Comparison of ENCODE assay signal across 10 mouse cellular contexts in the genomic region with DNA sequence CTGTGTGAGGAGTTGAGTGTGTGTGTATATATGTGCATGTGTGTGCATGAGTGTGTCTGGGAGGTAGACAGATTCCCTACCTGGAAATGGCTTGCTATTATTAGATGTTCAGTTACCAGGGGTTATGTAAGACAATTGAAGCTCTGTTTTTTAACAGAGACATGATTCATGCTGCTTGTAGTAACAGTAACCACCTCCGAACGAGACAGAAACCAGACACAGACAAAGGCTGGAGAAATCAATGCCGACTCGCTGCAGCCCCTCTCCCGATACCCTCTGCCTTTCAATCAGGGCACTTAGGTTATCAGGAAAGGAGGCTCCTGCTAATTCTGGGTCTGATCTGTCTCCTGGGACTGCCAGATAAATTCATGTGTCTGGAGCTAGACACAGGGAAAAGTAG.
DNase-seq lines count a peak whose midpoint lies in the region; ATAC-seq and TF ChIP-seq lines count a peak whose summit lies in the region.
"Had no signal": no experiment of that assay in that cellular context is flagged by ENCODE, and none has a peak within 500 bp of the region (broad histone marks: within the 10 kb centered on the region; RNA-seq: fewer than 3 reads in every experiment).

No protein-coding gene starts in this region.

- no peaks in the 10 kb centered on the region for H3K36me3 ChIP-seq in intestine, embryonic 14.5 days (ENCODE audit: control insufficient read depth, insufficient read depth, low read length)
- H3K36me3 ChIP-seq in intestine, embryonic 15.5 days = no peaks in the 10 kb centered on the region
- no peaks in the 10 kb centered on the region; the same call in 1 of the 2 replicates for H3K36me3 ChIP-seq in heart, postnatal 0 days (replicated peaks; ENCODE audit: control insufficient read depth, insufficient read depth, low read length)
- H3K36me3 ChIP-seq in neural tube, embryonic 13.5 days = no peaks in the 10 kb centered on the region

- TF ChIP-seq POLR2A in cerebellum, adult 2 months (IDR thresholded peaks at IDR 0.05; ENCODE audit: borderline replicate concordance, insufficient read depth, low read length) = no peak

- peaks cover 8% of the 10 kb centered on the region; the same call in 1 of the 2 replicates for H3K4me1 ChIP-seq in cerebellum, adult 2 months (ENCODE audit: control insufficient read depth, insufficient read depth, low read length)
- H3K4me1 ChIP-seq in intestine, embryonic 14.5 days (replicated peaks; ENCODE audit: control insufficient read depth, insufficient read depth, low read length) = peaks cover 6% of the 10 kb centered on the region; the same call in 1 of the 2 replicates
- no peaks in the 10 kb centered on the region for H3K4me1 ChIP-seq in intestine, embryonic 15.5 days (replicated peaks)
- peaks cover 17% of the 10 kb centered on the region; the same call in 1 of the 2 replicates for H3K4me1 ChIP-seq in heart, postnatal 0 days (ENCODE audit: control insufficient read depth, insufficient read depth)
- H3K4me1 ChIP-seq in neural tube, embryonic 13.5 days (replicated peaks) = peaks cover 33% of the 10 kb centered on the region

- 0 out of 2 replicates have a peak, but pooled peaks have one; percentile 50 for ATAC-seq in intestine, embryonic 14.5 days (replicated peaks; ENCODE audit: low FRiP score, low TSS enrichment, low read depth)
- no peak for ATAC-seq in intestine, embryonic 15.5 days
- ATAC-seq in heart, postnatal 0 days (ENCODE audit: insufficient read depth, low read depth) = peak; percentile 24; the same call in 1 of the 2 replicates
- peak; percentile 67 for ATAC-seq in neural tube, embryonic 13.5 days (ENCODE audit: low read depth)

- peak; percentile 50 to 58 for DNase-seq in cerebellum, adult 2 months
- no peak for DNase-seq in cerebellum, adult 11 months
- no peak for DNase-seq in intestine, embryonic 14.5 days (ENCODE audit: low spot score)
- peak; percentile 38 for DNase-seq in heart, postnatal 0 days (ENCODE audit: low spot score)
- no peak for DNase-seq in right cerebral cortex, adult 18-20 months
- no peak for DNase-seq in frontal cortex, postnatal 36 days (ENCODE audit: low spot score in 2 of 2)
- DNase-seq: kidney, adult 9 months; layer of hippocampus, adult 9-11 months had no signal

- H3K9me3 ChIP-seq in intestine, embryonic 14.5 days (ENCODE audit: control insufficient read depth, low read length) = no peaks in the 10 kb centered on the region
- no peaks in the 10 kb centered on the region for H3K9me3 ChIP-seq in intestine, embryonic 15.5 days
- no peaks in the 10 kb centered on the region for H3K9me3 ChIP-seq in heart, postnatal 0 days (replicated peaks; ENCODE audit: control insufficient read depth, low read length)
- H3K9me3 ChIP-seq in neural tube, embryonic 13.5 days = no peaks in the 10 kb centered on the region

- no peak for TF ChIP-seq EP300 in heart, postnatal 0 days (IDR thresholded peaks at IDR 0.05; ENCODE audit: low read depth)

- no peak overlapping the region for H3K4me2 ChIP-seq in intestine, embryonic 14.5 days (ENCODE audit: low read length)
- no peak overlapping the region for H3K4me2 ChIP-seq in intestine, embryonic 15.5 days (replicated peaks)
- peak overlapping the region; percentile 35 for H3K4me2 ChIP-seq in heart, postnatal 0 days (ENCODE audit: low read depth, low read length)
- H3K4me2 ChIP-seq in neural tube, embryonic 13.5 days = peak overlapping the region; percentile 14; the same call in 1 of the 2 replicates

- TF ChIP-seq CTCF in cerebellum, adult 2 months (IDR thresholded peaks at IDR 0.05; ENCODE audit: borderline replicate concordance, insufficient read depth, low read depth, low read length) = no peak
- no peak for TF ChIP-seq CTCF in heart, postnatal 0 days (IDR thresholded peaks at IDR 0.05; ENCODE audit: low read depth)

- H3K27ac ChIP-seq in cerebellum, adult 2 months (ENCODE audit: insufficient read depth, low read length) = peak overlapping the region; percentile 79
- H3K27ac ChIP-seq in intestine, embryonic 14.5 days (ENCODE audit: low read depth) = no peak overlapping the region
- no peak overlapping the region for H3K27ac ChIP-seq in intestine, embryonic 15.5 days
- H3K27ac ChIP-seq in heart, postnatal 0 days (ENCODE audit: low read depth) = 0 out of 2 replicates have a peak overlapping the region, but pooled peaks have one; percentile 44
- peak overlapping the region; percentile 49; the same call in 1 of the 2 replicates for H3K27ac ChIP-seq in neural tube, embryonic 13.5 days (replicated peaks)

- WGBS in cerebellum, adult 2 months = 35% methylated on average over 5 of the region's 5 CpGs
- WGBS in intestine, embryonic 14.5 days = 20% methylated on average over 5 of the region's 5 CpGs
- 32% methylated on average over 5 of the region's 5 CpGs for WGBS in intestine, embryonic 15.5 days
- 22% methylated on average over 5 of the region's 5 CpGs for WGBS in heart, postnatal 0 days
- WGBS in neural tube, embryonic 13.5 days = 19% methylated on average over 5 of the region's 5 CpGs

- H3K27me3 ChIP-seq in cerebellum, adult 2 months (ENCODE audit: control insufficient read depth, insufficient read depth, low read length) = no peaks in the 10 kb centered on the region
- no peaks in the 10 kb centered on the region for H3K27me3 ChIP-seq in intestine, embryonic 14.5 days (replicated peaks; ENCODE audit: control insufficient read depth, insufficient read depth, low read length)
- no peaks in the 10 kb centered on the region for H3K27me3 ChIP-seq in intestine, embryonic 15.5 days (replicated peaks)
- no peaks in the 10 kb centered on the region for H3K27me3 ChIP-seq in heart, postnatal 0 days (ENCODE audit: control insufficient read depth, insufficient read depth, low read length)
- no peaks in the 10 kb centered on the region for H3K27me3 ChIP-seq in neural tube, embryonic 13.5 days

- H3K9ac ChIP-seq in intestine, embryonic 14.5 days (ENCODE audit: low read length) = no peak overlapping the region
- H3K9ac ChIP-seq in intestine, embryonic 15.5 days = no peak overlapping the region
- H3K9ac ChIP-seq in heart, postnatal 0 days (replicated peaks; ENCODE audit: low read depth, low read length) = 0 out of 2 replicates have a peak overlapping the region, but pooled peaks have one; percentile 9
- no peak overlapping the region for H3K9ac ChIP-seq in neural tube, embryonic 13.5 days

- no peak overlapping the region for H3K4me3 ChIP-seq in cerebellum, adult 2 months (replicated peaks; ENCODE audit: insufficient read depth, low read depth, low read length)
- no peak overlapping the region for H3K4me3 ChIP-seq in intestine, embryonic 14.5 days (ENCODE audit: low read depth, low read length)
- no peak overlapping the region for H3K4me3 ChIP-seq in intestine, embryonic 15.5 days (replicated peaks)
- H3K4me3 ChIP-seq in heart, postnatal 0 days (ENCODE audit: low read depth, low read length) = no peak overlapping the region
- H3K4me3 ChIP-seq in neural tube, embryonic 13.5 days = no peak overlapping the region

Comparison
In these comparisons a context has a peak if more than half of its experiments do, and no peak if none do; other contexts are left out.
1. DNase-seq: peak in cerebellum, adult 2 months (2 of 2) and heart, postnatal 0 days (single experiment); none in cerebellum, adult 11 months (single experiment), intestine, embryonic 14.5 days (single experiment), right cerebral cortex, adult 18-20 months (single experiment) and frontal cortex, postnatal 36 days (0 of 2).
2. H3K27ac ChIP-seq: peak in cerebellum, adult 2 months (single experiment), heart, postnatal 0 days (single experiment) and neural tube, embryonic 13.5 days (single experiment); none in intestine, embryonic 14.5 days (single experiment) and intestine, embryonic 15.5 days (single experiment).
3. H3K4me2 ChIP-seq: peak in heart, postnatal 0 days (single experiment) and neural tube, embryonic 13.5 days (single experiment); none in intestine, embryonic 14.5 days (single experiment) and intestine, embryonic 15.5 days (single experiment).